Mouse (Mus musculus) brain, embryonic 14.5 days (tissue): Measurements from ENCODE around the gene Irf4.

Experiments used
- CTCF ChIP-seq: fragments of 200-500 bp; IDR thresholded peaks from 2 replicates; pipeline ENCODE4 v1.5.1; 2012; ENCODE audit warnings: inconsistent platforms, mild to moderate bottlenecking, moderate library complexity, borderline replicate concordance; ENCODE audit not compliant: insufficient read depth, insufficient read length; ENCODE audit errors: extremely low read depth
- POLR2A ChIP-seq: fragments of 200-500 bp; IDR thresholded peaks from 2 replicates; pipeline ENCODE4 v1.6.1; 2012; ENCODE audit warnings: mild to moderate bottlenecking, inconsistent platforms, borderline replicate concordance; ENCODE audit not compliant: poor library complexity, insufficient read depth, insufficient read length, severe bottlenecking; ENCODE audit errors: extremely low read depth

- no peak for TF ChIP-seq POLR2A
- no peak for TF ChIP-seq CTCF
These were observed 19.8 kb upstream of the Irf4 start for GRCm38 (mm10) chr13:30729245-30729644.
